Mouse (Mus musculus): Measurements from ENCODE around the gene Pcdh9. TPM values are rescaled to one million over a fixed set of nuclear protein-coding genes. Genes with fewer than 3 reads are reported as not detected.

Pcdh9 gene
- polyA plus RNA-seq (2015; fragmentation: Nextera tagmentation; extraction: Ambion mirVana), result 8.3 and 9.1 TPM in 2 replicates

DNA sequence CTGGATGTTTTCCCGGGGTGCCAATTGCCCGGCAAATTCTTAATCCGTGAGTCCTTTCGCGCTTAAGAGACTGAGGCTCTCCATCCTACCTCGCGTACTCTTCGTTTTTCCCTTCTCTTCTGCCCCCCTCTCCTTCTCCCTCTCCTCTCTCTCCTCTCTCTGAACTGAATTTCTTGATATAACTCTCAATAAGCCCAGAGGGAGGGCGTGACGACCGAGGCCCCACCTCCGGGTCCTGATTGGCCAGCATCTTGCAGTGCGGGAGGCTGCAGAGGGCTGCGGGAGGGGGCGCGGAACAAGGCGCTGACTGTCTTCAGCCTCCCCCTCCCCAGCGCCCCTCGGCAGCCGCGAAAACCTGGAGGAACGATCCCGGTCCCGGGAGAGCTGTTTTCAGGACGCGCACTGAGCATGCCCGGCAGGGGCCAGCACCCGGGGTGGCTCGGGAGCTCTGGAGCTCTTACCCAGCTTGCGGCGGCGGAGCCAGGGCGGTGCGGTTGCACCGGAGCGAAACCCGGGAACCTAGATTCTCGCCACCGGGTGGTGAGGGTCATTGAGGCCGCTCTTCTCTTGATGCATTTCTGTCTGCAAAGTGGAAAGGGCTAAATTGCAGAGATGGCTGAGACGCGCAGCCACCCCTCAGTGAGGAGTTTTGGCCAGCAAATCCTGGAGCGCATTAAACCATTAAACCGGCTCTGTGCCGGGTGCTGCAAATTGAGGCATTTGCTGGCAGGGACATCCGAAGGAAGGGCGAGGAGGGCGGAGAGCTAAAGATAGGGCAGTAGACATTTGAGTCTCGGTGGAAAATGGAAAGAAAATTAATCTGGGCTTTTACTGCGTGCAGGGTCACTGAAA, at the start of gene Pcdh9:
TSS of gene Pcdh9 (minus strand) at position 161 of the 852 bp plus-strand sequence.
- Histone ChIP-seq H3K9me3 (no peaks in the 10 kb centered on the region), H3K27me3 (replicated peaks) (peaks cover 9% of the 10 kb centered on the region; the same call in 1 of the 2 replicates), H3K9ac (peak within 1 kb of the TSS; percentile 80), H3K4me2 (peak within 1 kb of the TSS; percentile 84), H3K4me3 (peak within 1 kb of the TSS; percentile 67), H3K4me1 (peaks cover 27% of the 10 kb centered on the region), H3K27ac (replicated peaks) (peak within 1 kb of the TSS; percentile 70), H3K36me3 (no peaks in the 10 kb centered on the region)
- under 1% methylated on average over 50 of the region's 50 CpGs for WGBS
- peak; percentile 90 for ATAC-seq (ENCODE audit: extremely low read depth, insufficient number of reproducible peaks, low FRiP score, low TSS enrichment)

- Histone ChIP-seq H3K9me3 (no peaks in the 10 kb centered on the region), H3K4me2 (no peak overlapping the region), H3K9ac (no peak overlapping the region), H3K27me3 (replicated peaks) (no peaks in the 10 kb centered on the region), H3K27ac (replicated peaks) (no peak overlapping the region), H3K4me1 (no peaks in the 10 kb centered on the region), H3K36me3 (no peaks in the 10 kb centered on the region), H3K4me3 (no peak overlapping the region)
- no peak for ATAC-seq (ENCODE audit: extremely low read depth, insufficient number of reproducible peaks, low FRiP score, low TSS enrichment)
- 63% methylated on average over 1 of the region's 1 CpGs for WGBS
Observed at GRCm38 (mm10) chr14:93906928-93907327, 16.4 kb upstream of the Pcdh9 start.

DNA sequence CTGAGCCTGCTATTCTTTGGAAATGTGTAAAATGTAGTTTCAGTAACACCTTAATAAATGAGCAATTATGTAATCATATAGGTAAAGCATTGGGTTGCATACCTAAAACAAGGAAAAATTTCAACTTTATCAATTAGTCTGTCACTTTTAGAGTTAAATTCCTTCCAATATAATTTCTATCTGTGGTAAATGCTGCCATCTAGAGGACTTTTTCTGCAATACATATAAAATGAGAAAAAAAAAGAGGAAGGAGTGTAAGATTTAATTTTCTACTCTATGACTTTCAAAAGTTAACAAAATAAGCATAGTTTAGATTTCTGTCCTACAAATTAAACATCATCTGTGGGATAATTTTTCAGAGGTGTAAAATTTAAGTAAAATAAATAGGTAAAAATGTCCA, 8.1 kb upstream of the Pcdh9 start:
- Histone ChIP-seq H3K4me2 (no peak overlapping the region), H3K27ac (replicated peaks) (no peak overlapping the region)
- ATAC-seq (ENCODE audit: extremely low read depth, insufficient number of reproducible peaks, low FRiP score, low TSS enrichment), result no peak

DNA sequence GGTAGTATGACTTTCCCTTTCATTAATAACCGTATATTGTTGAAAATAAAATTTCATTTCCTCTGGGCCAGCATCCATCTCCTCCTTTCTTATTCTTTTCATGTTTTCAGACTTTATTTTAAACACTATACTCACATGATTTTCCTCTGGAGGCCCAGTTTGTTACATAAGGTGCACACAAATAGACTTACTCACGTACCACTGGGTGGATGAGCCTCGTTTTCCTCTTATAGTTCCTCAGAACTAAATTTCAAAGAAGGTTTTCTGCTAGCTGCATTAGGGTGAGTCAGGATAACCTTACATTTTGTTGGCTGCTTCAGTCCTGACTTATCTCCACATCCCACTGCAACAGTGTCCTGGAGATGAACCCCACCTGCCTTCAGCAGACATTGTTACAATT, 4.7 kb upstream of the Pcdh9 start:
- Histone ChIP-seq H3K4me2 (no peak overlapping the region), H3K9me3 (no peaks in the 10 kb centered on the region), H3K4me1 (peaks cover 7% of the 10 kb centered on the region; the same call in 1 of the 2 replicates), H3K36me3 (no peaks in the 10 kb centered on the region), H3K9ac (no peak overlapping the region), H3K27ac (replicated peaks) (no peak overlapping the region), H3K4me3 (no peak overlapping the region), H3K27me3 (replicated peaks) (0 out of 2 replicates have a peak, but pooled peaks cover 3% of the 10 kb centered on the region)
- no peak for ATAC-seq (ENCODE audit: extremely low read depth, insufficient number of reproducible peaks, low FRiP score, low TSS enrichment)
- 72% methylated on average over 3 of the region's 3 CpGs for WGBS

More for the DNA sequence above, 8.1 kb upstream of the Pcdh9 start:
- no peaks in the 10 kb centered on the region for H3K27me3 ChIP-seq (replicated peaks)
- H3K36me3 ChIP-seq, result no peaks in the 10 kb centered on the region
- H3K9me3 ChIP-seq, result no peaks in the 10 kb centered on the region
- no peaks in the 10 kb centered on the region for H3K4me1 ChIP-seq
- H3K9ac ChIP-seq, result no peak overlapping the region
- no peak overlapping the region for H3K4me3 ChIP-seq

DNA sequence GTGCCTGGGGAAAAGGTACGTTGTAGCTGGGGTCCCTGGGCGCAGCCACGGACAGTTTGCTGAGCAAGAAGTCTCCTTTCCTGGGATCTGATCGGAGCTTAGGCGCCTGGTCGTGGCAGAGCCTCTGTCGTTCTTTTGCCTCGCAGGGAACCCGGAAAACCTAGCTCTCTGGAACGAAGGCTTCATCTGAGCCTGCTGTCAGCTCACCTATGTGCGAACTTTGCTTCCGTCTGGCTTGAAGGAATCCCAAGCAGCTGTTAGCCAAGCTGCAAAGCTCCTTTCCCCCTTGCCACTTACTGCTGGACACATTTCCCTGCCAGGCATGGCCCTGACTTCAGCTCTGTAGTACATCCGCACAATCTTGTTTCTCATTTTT, 880 bp upstream of the Pcdh9 start:
- Histone ChIP-seq H3K36me3 (no peaks in the 10 kb centered on the region), H3K4me1 (peaks cover 27% of the 10 kb centered on the region), H3K27ac (replicated peaks) (peak overlapping the region; percentile 70), H3K9ac (peak overlapping the region; percentile 80), H3K9me3 (no peaks in the 10 kb centered on the region), H3K4me2 (peak overlapping the region; percentile 84), H3K27me3 (replicated peaks) (peaks cover 9% of the 10 kb centered on the region; the same call in 1 of the 2 replicates), H3K4me3 (peak overlapping the region; percentile 67)
- WGBS, result under 1% methylated on average over 13 of the region's 13 CpGs
- ATAC-seq (ENCODE audit: extremely low read depth, insufficient number of reproducible peaks, low FRiP score, low TSS enrichment), result no peak

GRCm38 (mm10) chr14:93889839-93890518, 500 bp downstream of the Pcdh9 start:
- peaks cover 27% of the 10 kb centered on the region for H3K4me1 ChIP-seq
- H3K36me3 ChIP-seq, result no peaks in the 10 kb centered on the region
- WGBS, result under 1% methylated on average over 20 of the region's 20 CpGs
- peak overlapping the region; percentile 67 for H3K4me3 ChIP-seq
- no peak for ATAC-seq (ENCODE audit: extremely low read depth, insufficient number of reproducible peaks, low FRiP score, low TSS enrichment)
- H3K9me3 ChIP-seq, result no peaks in the 10 kb centered on the region
- peaks cover 9% of the 10 kb centered on the region; the same call in 1 of the 2 replicates for H3K27me3 ChIP-seq (replicated peaks)
- no peak overlapping the region for H3K27ac ChIP-seq (replicated peaks)
- H3K4me2 ChIP-seq, result peak overlapping the region; percentile 84
- peak overlapping the region; percentile 80 for H3K9ac ChIP-seq

DNA sequence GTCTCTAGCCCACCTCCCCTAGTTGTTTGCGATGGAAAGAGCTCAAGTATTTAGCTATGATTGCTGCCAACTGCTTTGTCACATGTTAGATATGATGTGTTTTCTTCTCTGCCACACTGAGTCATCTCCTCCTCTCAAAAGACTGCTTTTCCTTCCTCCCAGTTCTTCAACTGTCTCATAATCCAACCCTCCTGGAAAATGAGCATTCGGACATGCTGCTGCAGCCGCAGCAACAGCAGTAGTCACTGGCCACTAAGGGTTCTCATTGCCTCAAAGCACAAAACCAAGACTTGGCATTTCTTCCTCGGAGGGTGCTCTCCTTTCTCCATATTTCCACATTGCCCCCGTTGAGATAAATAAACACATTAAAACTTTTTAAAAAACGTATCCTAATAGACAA, 1.2 kb downstream of the Pcdh9 start:
- Histone ChIP-seq H3K9me3 (no peaks in the 10 kb centered on the region), H3K9ac (peak overlapping the region; percentile 80), H3K27me3 (replicated peaks) (peaks cover 9% of the 10 kb centered on the region; the same call in 1 of the 2 replicates), H3K4me3 (peak overlapping the region; percentile 67), H3K27ac (replicated peaks) (no peak overlapping the region), H3K36me3 (no peaks in the 10 kb centered on the region), H3K4me2 (peak overlapping the region; percentile 84), H3K4me1 (peaks cover 29% of the 10 kb centered on the region)
- 29% methylated on average over 6 of the region's 6 CpGs for WGBS
- no peak for ATAC-seq (ENCODE audit: extremely low read depth, insufficient number of reproducible peaks, low FRiP score, low TSS enrichment)

DNA sequence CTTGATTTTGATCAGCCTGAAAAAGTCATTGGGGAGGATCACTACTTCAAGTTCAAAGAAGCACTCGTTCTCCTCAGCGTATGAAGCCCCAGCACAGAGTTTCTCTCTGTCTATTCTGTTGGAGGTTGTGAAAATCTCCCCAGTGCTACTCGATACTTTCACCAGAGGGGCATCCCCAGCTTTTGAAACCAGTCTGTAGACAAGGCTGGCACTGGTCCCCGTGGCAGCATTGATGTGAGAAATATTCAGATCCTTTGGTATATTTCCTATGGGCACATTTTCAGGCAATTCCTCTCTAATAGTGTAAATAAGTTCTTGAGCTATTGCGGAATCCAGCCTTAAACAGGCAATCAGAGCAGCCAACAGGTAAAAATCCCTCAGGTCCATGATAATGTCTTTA, 2.1 kb downstream of the Pcdh9 start:
- H3K4me2 ChIP-seq, result peak overlapping the region; percentile 84

GRCm38 (mm10) chr14:93887066-93887465, 3.4 kb downstream of the Pcdh9 start:
- no peak overlapping the region for H3K4me3 ChIP-seq
- WGBS, result 36% methylated on average over 7 of the region's 7 CpGs
- peaks cover 31% of the 10 kb centered on the region for H3K4me1 ChIP-seq
- H3K27me3 ChIP-seq (replicated peaks), result peaks cover 6% of the 10 kb centered on the region; the same call in 1 of the 2 replicates
- H3K4me2 ChIP-seq, result peak overlapping the region; percentile 84; the same call in 1 of the 2 replicates
- H3K36me3 ChIP-seq, result no peaks in the 10 kb centered on the region
- H3K9ac ChIP-seq, result no peak overlapping the region
- H3K27ac ChIP-seq (replicated peaks), result no peak overlapping the region
- ATAC-seq (ENCODE audit: extremely low read depth, insufficient number of reproducible peaks, low FRiP score, low TSS enrichment), result no peak
- H3K9me3 ChIP-seq, result no peaks in the 10 kb centered on the region

More for the DNA sequence above, 2.1 kb downstream of the Pcdh9 start:
- H3K9me3 ChIP-seq, result no peaks in the 10 kb centered on the region
- ATAC-seq (ENCODE audit: extremely low read depth, insufficient number of reproducible peaks, low FRiP score, low TSS enrichment), result no peak
- H3K4me1 ChIP-seq, result peaks cover 31% of the 10 kb centered on the region
- peaks cover 9% of the 10 kb centered on the region; the same call in 1 of the 2 replicates for H3K27me3 ChIP-seq (replicated peaks)
- no peak overlapping the region for H3K9ac ChIP-seq
- no peaks in the 10 kb centered on the region for H3K36me3 ChIP-seq
- 75% methylated on average over 5 of the region's 5 CpGs for WGBS
- no peak overlapping the region for H3K27ac ChIP-seq (replicated peaks)
- H3K4me3 ChIP-seq, result peak overlapping the region; percentile 67

DNA sequence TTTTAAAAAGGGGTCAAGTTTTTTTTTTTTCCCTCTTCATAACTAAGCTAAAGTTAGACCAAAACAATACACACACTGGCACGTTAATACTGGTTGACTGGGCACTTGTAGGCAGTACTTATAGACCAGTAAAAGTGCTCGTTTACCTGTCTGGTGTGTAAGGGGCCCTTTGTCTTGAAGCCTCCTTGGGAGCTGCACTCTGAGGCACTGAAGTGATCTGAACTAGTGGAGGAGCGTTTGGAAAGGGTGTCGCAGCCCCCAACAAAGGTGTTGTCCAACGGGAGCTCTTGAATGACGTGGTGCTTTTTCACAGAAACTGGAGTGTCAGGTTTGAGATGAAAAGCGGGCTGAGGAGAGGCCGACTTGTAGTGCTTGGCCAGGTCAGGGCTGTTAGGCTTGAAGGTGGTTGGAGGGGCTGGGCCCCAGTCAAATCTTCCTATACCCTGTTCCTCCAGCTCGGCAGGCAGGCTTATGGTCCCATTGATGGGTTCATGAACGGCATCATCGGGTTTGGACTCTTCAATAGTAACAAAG, 4.9 kb downstream of the Pcdh9 start:
- Histone ChIP-seq H3K27ac (replicated peaks) (no peak overlapping the region), H3K9ac (no peak overlapping the region), H3K4me3 (no peak overlapping the region), H3K4me1 (peaks cover 25% of the 10 kb centered on the region), H3K27me3 (replicated peaks) (peaks cover 6% of the 10 kb centered on the region; the same call in 1 of the 2 replicates), H3K9me3 (no peaks in the 10 kb centered on the region), H3K36me3 (no peaks in the 10 kb centered on the region), H3K4me2 (no peak overlapping the region)
- no peak for ATAC-seq (ENCODE audit: extremely low read depth, insufficient number of reproducible peaks, low FRiP score, low TSS enrichment)
- WGBS, result 72% methylated on average over 11 of the region's 11 CpGs

GRCm38 (mm10) chr14:93884467-93884866, 6.0 kb downstream of the Pcdh9 start:
- Histone ChIP-seq H3K4me2 (no peak overlapping the region), H3K27me3 (replicated peaks) (peaks cover 6% of the 10 kb centered on the region; the same call in 1 of the 2 replicates), H3K9ac (no peak overlapping the region), H3K27ac (replicated peaks) (no peak overlapping the region), H3K4me3 (no peak overlapping the region), H3K36me3 (no peaks in the 10 kb centered on the region), H3K4me1 (peaks cover 17% of the 10 kb centered on the region), H3K9me3 (no peaks in the 10 kb centered on the region)
- WGBS, result 6% methylated on average over 2 of the region's 2 CpGs
- ATAC-seq (ENCODE audit: extremely low read depth, insufficient number of reproducible peaks, low FRiP score, low TSS enrichment), result no peak
